Mouse (Mus musculus): ENCODE results near the gene Hpcal1. TPM values are rescaled to one million over a fixed set of nuclear protein-coding genes. Genes with fewer than 3 reads are reported as not detected.

The Hpcal1 gene
- total RNA-seq, 1 experiment, result 23.5 TPM

GRCm38 (mm10) chr12:17682161-17682560 is 8.5 kb upstream of the Hpcal1 start:
- H3K36me3 ChIP-seq (ENCODE audit: control insufficient read depth, insufficient read depth, low read length, poor library complexity, severe bottlenecking), result no peaks in the 10 kb centered on the region
- no peaks in the 10 kb centered on the region for H3K4me1 ChIP-seq (ENCODE audit: control insufficient read depth in 2 of 2, insufficient read depth in 2 of 2, low read length in 2 of 2, poor library complexity in 1 of 2)
- in situ Hi-C loops (cut with MboI; ENCODE audit: low sequenced_read_pairs in 2 of 2, unreplicated experiment in 2 of 2), result no loop called here
- DNase-seq (ENCODE audit: low read depth, low spot score), result no peak
- no peak overlapping the region for H3K4me3 ChIP-seq (ENCODE audit: insufficient read depth in 1 of 2, low read depth in 1 of 2, low read length in 2 of 2, poor library complexity in 1 of 2, severe bottlenecking in 1 of 2)
- no peak overlapping the region for H3K9ac ChIP-seq (ENCODE audit: insufficient read depth, low read depth, low read length, poor library complexity, severe bottlenecking)
- TF ChIP-seq HCFC1 (IDR thresholded peaks at IDR 0.05; ENCODE audit: borderline replicate concordance, insufficient read depth, low read length), result no peak
- no peak for TF ChIP-seq CHD2 (IDR thresholded peaks at IDR 0.05; ENCODE audit: low read depth, low read length)
- no peak for TF ChIP-seq MAFK (IDR thresholded peaks at IDR 0.05; ENCODE audit: insufficient read depth, low read depth, low read length)
- no peak for TF ChIP-seq ZC3H11A (IDR thresholded peaks at IDR 0.05; ENCODE audit: borderline replicate concordance, low read depth, low read length)
- no peak for TF ChIP-seq ZNF384 (IDR thresholded peaks at IDR 0.05; ENCODE audit: low read depth, low read length)
- H3K27ac ChIP-seq (ENCODE audit: insufficient read depth, low read depth, low read length, poor library complexity, severe bottlenecking), result no peak overlapping the region
- no peaks in the 10 kb centered on the region for H3K9me3 ChIP-seq (ENCODE audit: control insufficient read depth, insufficient read depth, low read depth, low read length)

DNA sequence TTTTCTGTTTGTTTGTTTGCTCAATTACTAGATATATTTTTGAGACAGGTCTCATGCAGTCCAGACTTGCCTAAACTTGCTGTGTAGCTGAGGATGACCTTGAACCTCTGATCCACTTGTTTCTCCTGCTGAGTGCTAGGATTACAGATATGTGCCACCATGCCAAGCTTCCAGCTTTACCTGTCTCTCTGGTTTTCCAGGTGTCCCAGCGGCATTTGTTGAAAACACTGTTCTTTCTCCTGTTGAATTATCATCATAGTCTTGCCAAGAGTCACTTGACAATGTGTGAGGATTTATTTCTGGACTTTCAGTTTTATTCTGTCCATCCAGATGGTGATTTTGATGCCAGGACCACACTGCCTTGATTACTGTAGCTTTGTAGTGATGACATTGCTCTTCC is 6.3 kb upstream of the Hpcal1 start:
- Histone ChIP-seq H3K9ac (ENCODE audit: insufficient read depth, low read depth, low read length, poor library complexity, severe bottlenecking) (no peak overlapping the region), H3K27ac (ENCODE audit: insufficient read depth, low read depth, low read length, poor library complexity, severe bottlenecking) (no peak overlapping the region), H3K36me3 (ENCODE audit: control insufficient read depth, insufficient read depth, low read length, poor library complexity, severe bottlenecking) (no peaks in the 10 kb centered on the region), H3K4me3 (ENCODE audit: insufficient read depth in 1 of 2, low read depth in 1 of 2, low read length in 2 of 2, poor library complexity in 1 of 2, severe bottlenecking in 1 of 2) (no peak overlapping the region), H3K9me3 (ENCODE audit: control insufficient read depth, insufficient read depth, low read depth, low read length) (no peaks in the 10 kb centered on the region), H3K4me1 (ENCODE audit: control insufficient read depth in 2 of 2, insufficient read depth in 2 of 2, low read length in 2 of 2, poor library complexity in 1 of 2) (no peaks in the 10 kb centered on the region)
- in situ Hi-C loops (cut with MboI; ENCODE audit: low sequenced_read_pairs in 2 of 2, unreplicated experiment in 2 of 2), result no loop called here
- DNase-seq (ENCODE audit: low read depth, low spot score), result no peak
- TF ChIP-seq ZC3H11A (IDR thresholded peaks at IDR 0.05; ENCODE audit: borderline replicate concordance, low read depth, low read length), result no peak
- no peak for TF ChIP-seq HCFC1 (IDR thresholded peaks at IDR 0.05; ENCODE audit: borderline replicate concordance, insufficient read depth, low read length)
- TF ChIP-seq CHD2 (IDR thresholded peaks at IDR 0.05; ENCODE audit: low read depth, low read length), result no peak
- no peak for TF ChIP-seq MAFK (IDR thresholded peaks at IDR 0.05; ENCODE audit: insufficient read depth, low read depth, low read length)
- TF ChIP-seq ZNF384 (IDR thresholded peaks at IDR 0.05; ENCODE audit: low read depth, low read length), result no peak

- H3K9ac ChIP-seq (ENCODE audit: insufficient read depth, low read depth, low read length, poor library complexity, severe bottlenecking), result no peak overlapping the region
- H3K9me3 ChIP-seq (ENCODE audit: control insufficient read depth, insufficient read depth, low read depth, low read length), result no peaks in the 10 kb centered on the region
- no peaks in the 10 kb centered on the region for H3K36me3 ChIP-seq (ENCODE audit: control insufficient read depth, insufficient read depth, low read length, poor library complexity, severe bottlenecking)
- H3K4me3 ChIP-seq (ENCODE audit: insufficient read depth in 1 of 2, low read depth in 1 of 2, low read length in 2 of 2, poor library complexity in 1 of 2, severe bottlenecking in 1 of 2), result no peak overlapping the region
- TF ChIP-seq ZNF384 (IDR thresholded peaks at IDR 0.05; ENCODE audit: low read depth, low read length) (no peak), HCFC1 (IDR thresholded peaks at IDR 0.05; ENCODE audit: borderline replicate concordance, insufficient read depth, low read length) (no peak), MAFK (IDR thresholded peaks at IDR 0.05; ENCODE audit: insufficient read depth, low read depth, low read length) (no peak), CHD2 (IDR thresholded peaks at IDR 0.05; ENCODE audit: low read depth, low read length) (no peak), ZC3H11A (IDR thresholded peaks at IDR 0.05; ENCODE audit: borderline replicate concordance, low read depth, low read length) (no peak)
- in situ Hi-C loops (cut with MboI; ENCODE audit: low sequenced_read_pairs in 2 of 2, unreplicated experiment in 2 of 2), result no loop called here
- no peak for DNase-seq (ENCODE audit: low read depth, low spot score)
- no peak overlapping the region for H3K27ac ChIP-seq (ENCODE audit: insufficient read depth, low read depth, low read length, poor library complexity, severe bottlenecking)
- H3K4me1 ChIP-seq (ENCODE audit: control insufficient read depth in 2 of 2, insufficient read depth in 2 of 2, low read length in 2 of 2, poor library complexity in 1 of 2), result no peaks in the 10 kb centered on the region
These were observed 4.5 kb upstream of the Hpcal1 start for GRCm38 (mm10) chr12:17686116-17686515.

DNA sequence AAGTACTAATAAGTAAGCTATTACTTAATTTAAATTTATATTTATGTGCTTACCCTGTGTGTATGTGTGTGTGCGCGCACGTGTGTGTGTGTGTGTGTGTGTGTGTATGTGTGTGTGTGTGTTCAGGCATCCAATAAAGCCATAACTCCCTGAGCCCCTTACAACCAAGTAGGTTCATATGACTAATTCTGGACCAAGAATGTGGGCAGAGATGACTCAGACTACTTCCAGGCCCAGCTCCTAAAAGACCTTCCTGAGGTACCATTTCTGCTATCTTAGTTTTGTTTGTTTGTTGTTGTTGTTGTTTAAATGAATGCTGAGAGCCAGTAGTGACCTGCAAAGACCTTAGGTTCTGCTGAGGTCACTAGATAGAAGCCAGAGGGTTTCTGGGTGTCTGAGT is 1.7 kb upstream of the Hpcal1 start:
- Histone ChIP-seq H3K4me1 (ENCODE audit: control insufficient read depth in 2 of 2, insufficient read depth in 2 of 2, low read length in 2 of 2, poor library complexity in 1 of 2) (no peaks in the 10 kb centered on the region; a peak in 1 of 4 replicates), H3K4me3 (ENCODE audit: insufficient read depth in 1 of 2, low read depth in 1 of 2, low read length in 2 of 2, poor library complexity in 1 of 2, severe bottlenecking in 1 of 2) (no peak overlapping the region), H3K27ac (ENCODE audit: insufficient read depth, low read depth, low read length, poor library complexity, severe bottlenecking) (no peak overlapping the region), H3K9ac (ENCODE audit: insufficient read depth, low read depth, low read length, poor library complexity, severe bottlenecking) (no peak overlapping the region), H3K9me3 (ENCODE audit: control insufficient read depth, insufficient read depth, low read depth, low read length) (no peaks in the 10 kb centered on the region), H3K36me3 (ENCODE audit: control insufficient read depth, insufficient read depth, low read length, poor library complexity, severe bottlenecking) (no peaks in the 10 kb centered on the region)
- in situ Hi-C loops (cut with MboI; ENCODE audit: low sequenced_read_pairs in 2 of 2, unreplicated experiment in 2 of 2), result no loop called here
- no peak for DNase-seq (ENCODE audit: low read depth, low spot score)
- no peak for TF ChIP-seq MAFK (IDR thresholded peaks at IDR 0.05; ENCODE audit: insufficient read depth, low read depth, low read length)
- TF ChIP-seq HCFC1 (IDR thresholded peaks at IDR 0.05; ENCODE audit: borderline replicate concordance, insufficient read depth, low read length), result no peak
- TF ChIP-seq ZNF384 (IDR thresholded peaks at IDR 0.05; ENCODE audit: low read depth, low read length), result no peak
- TF ChIP-seq CHD2 (IDR thresholded peaks at IDR 0.05; ENCODE audit: low read depth, low read length), result no peak
- TF ChIP-seq ZC3H11A (IDR thresholded peaks at IDR 0.05; ENCODE audit: borderline replicate concordance, low read depth, low read length), result no peak

All from ES-E14 (cell line).